Mouse (Mus musculus): ENCODE results near the gene Hist1h2af. TPM values are rescaled to one million over a fixed set of nuclear protein-coding genes. Genes with fewer than 3 reads are reported as not detected.
"Not testable (repeated sequence)": the region's sequence is repeated elsewhere in the genome, so short reads cannot be mapped to it uniquely, and the experiment has no call there.

Gene Hist1h2af
- polyA plus RNA-seq (2011; ENCODE audit: insufficient read depth, insufficient read length, low replicate concordance, missing spikeins): 105 and 151 TPM in 2 replicates

DNA sequence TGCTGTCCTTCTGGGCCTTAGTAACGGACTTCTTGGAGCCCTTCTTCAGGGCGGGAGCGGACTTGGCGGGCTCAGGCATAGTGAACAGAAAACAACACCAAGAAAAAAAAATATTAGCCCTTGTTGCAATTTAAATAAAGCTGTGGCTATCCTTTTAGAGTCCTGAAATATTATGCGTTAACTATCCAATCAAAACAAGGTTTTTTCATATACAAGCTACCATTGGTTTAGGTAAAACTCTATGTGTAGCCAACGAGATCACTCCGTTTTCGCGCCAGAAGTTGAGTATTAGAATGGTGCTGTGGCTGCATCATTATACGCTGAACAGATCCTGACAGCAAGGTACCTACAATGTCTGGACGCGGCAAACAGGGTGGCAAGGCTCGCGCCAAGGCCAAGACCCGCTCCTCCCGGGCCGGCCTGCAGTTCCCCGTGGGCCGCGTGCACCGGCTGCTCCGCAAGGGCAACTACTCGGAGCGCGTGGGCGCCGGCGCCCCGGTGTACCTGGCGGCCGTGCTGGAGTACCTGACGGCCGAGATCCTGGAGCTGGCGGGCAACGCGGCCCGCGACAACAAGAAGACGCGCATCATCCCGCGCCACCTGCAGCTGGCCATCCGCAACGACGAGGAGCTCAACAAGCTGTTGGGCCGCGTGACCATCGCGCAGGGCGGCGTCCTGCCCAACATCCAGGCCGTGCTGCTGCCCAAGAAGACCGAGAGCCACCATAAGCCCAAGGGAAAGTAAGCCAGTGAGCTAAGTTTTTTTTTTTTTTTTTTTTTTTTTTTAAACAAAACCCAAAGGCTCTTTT lies at the start of gene Hist1h2af:
Gene Hist1h2af (plus strand): TSS at position 347 of the 808 bp plus-strand sequence.
- peak within 1 kb of the TSS; percentile 69 for H3K4me3 ChIP-seq (replicated peaks; ENCODE audit: control insufficient read depth, low read depth, low read length)
- peak within 1 kb of the TSS; percentile 92 for H3K27ac ChIP-seq (ENCODE audit: control insufficient read depth, insufficient read depth, low read depth, low read length, poor library complexity)
- WGBS: under 1% methylated on average over 33 of the region's 53 CpGs
- peak; percentile 90; the same call in 1 of the 2 replicates for TF ChIP-seq POLR2A (IDR thresholded peaks at IDR 0.05; ENCODE audit: borderline replicate concordance, control insufficient read depth, low read depth, low read length)
- not testable (repeated sequence) for H3K4me1 ChIP-seq (ENCODE audit: control insufficient read depth, insufficient read depth, low read length)

DNA sequence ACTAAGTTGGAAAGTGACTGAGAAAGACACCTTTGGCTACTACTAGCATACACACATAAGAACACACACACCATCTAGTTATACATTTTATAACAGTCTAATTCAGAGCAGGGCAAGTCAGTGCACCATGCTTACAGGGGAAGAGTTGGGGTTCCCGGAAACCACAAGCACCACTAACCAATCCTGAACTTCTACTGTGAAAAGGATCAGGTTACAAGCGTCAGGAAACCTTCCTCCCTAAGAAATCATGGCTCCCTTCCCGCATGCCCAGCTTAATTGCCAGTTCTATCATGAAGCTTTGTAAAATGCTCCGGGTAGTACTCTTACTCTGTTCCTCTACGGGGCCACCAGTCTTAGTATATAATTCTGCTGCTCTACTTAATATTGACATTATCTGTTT lies 48.4 kb upstream of the Hist1h2af start:
- no peak overlapping the region for H3K27ac ChIP-seq (ENCODE audit: control insufficient read depth, insufficient read depth, low read depth, low read length, poor library complexity)
- no peak for TF ChIP-seq CTCF (IDR thresholded peaks at IDR 0.05; ENCODE audit: control insufficient read depth, insufficient read depth, low read length)
- no peak for TF ChIP-seq POLR2A (IDR thresholded peaks at IDR 0.05; ENCODE audit: borderline replicate concordance, control insufficient read depth, low read depth, low read length)
- H3K4me1 ChIP-seq (ENCODE audit: control insufficient read depth, insufficient read depth, low read length): no peaks in the 10 kb centered on the region
- no peak overlapping the region for H3K4me3 ChIP-seq (replicated peaks; ENCODE audit: control insufficient read depth, low read depth, low read length)
- 36% methylated on average over 5 of the region's 5 CpGs for WGBS

DNA sequence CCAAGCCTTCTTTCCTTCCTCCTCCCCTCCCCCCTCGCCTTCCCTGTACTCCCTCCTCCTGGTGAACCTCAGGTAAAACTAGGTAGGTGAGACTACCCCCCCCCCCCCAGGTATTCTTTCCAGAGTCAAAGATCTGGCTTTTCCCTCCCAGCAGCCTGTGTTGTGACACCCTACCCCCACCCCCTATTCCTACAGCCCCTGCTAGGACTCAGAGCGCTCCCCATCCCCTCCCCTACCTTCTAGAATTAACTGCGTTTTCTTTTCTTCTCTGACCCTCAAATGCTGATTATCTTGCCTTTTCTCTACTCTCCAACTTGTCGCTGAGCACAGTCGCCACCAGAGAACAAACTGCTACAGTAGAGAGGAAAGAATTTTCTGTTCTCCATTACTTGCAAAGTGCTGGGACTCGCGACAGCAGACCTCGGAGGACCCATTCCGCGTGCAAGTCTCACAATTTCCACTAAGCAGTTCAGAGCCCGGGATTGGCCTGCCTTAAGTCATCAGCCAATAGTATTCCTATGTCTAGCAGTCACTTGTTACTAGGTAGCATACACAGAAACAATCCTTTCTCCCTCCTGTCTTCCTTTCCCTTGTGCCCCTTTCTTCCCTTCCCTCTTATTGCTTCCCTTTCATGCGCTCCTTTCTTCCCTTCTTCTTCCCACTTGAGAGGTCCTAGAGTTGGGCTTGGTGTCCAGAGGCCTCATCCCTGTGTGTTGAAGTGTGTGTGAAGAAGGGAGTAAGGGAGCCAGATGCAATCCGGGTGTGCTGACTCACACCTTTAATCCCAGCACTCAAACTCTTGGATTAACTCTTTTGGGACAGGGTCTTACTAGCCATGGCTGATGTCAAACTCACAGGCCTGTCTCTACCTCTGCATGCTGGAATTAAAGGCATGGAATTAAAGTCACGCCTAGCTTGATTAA lies 45.0 kb upstream of the Hist1h2af start, which contains the start of gene Btn2a2:
Gene Btn2a2 (minus strand): TSS at position 458 of the 923 bp plus-strand sequence.
- Histone ChIP-seq H3K27ac (ENCODE audit: control insufficient read depth, insufficient read depth, low read depth, low read length, poor library complexity) (no peak within 1 kb of the TSS), H3K4me1 (ENCODE audit: control insufficient read depth, insufficient read depth, low read length) (no peaks in the 10 kb centered on the region), H3K4me3 (replicated peaks; ENCODE audit: control insufficient read depth, low read depth, low read length) (no peak within 1 kb of the TSS)
- TF ChIP-seq CTCF (IDR thresholded peaks at IDR 0.05; ENCODE audit: control insufficient read depth, insufficient read depth, low read length): no peak
- no peak for TF ChIP-seq POLR2A (IDR thresholded peaks at IDR 0.05; ENCODE audit: borderline replicate concordance, control insufficient read depth, low read depth, low read length)
- WGBS: 11% methylated on average over 14 of the region's 14 CpGs

DNA sequence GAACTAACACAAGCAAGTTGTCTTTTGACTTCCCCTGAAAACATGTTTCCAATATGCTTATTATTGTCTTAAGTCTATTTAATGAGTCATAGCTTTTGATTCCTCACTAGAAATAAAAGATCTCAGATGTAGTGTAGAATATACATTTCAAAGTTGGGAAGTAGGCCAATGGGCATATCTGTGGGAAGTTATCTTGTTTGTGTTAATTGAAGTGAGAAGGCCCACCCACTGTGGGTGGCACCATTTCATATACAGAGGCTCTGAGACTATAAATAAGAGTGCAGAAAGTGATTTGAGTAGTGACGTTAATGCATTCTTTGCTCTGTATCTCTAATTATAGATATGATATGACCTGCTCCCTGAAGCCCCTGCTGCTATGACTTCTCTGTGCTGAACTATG lies 42.8 kb upstream of the Hist1h2af start:
- Histone ChIP-seq H3K4me1 (ENCODE audit: control insufficient read depth, insufficient read depth, low read length) (no peaks in the 10 kb centered on the region), H3K27ac (ENCODE audit: control insufficient read depth, insufficient read depth, low read depth, low read length, poor library complexity) (no peak overlapping the region), H3K4me3 (replicated peaks; ENCODE audit: control insufficient read depth, low read depth, low read length) (no peak overlapping the region)
- TF ChIP-seq POLR2A (IDR thresholded peaks at IDR 0.05; ENCODE audit: borderline replicate concordance, control insufficient read depth, low read depth, low read length) (no peak), CTCF (IDR thresholded peaks at IDR 0.05; ENCODE audit: control insufficient read depth, insufficient read depth, low read length) (no peak)
- 58% methylated on average over 1 of the region's 1 CpGs for WGBS

DNA sequence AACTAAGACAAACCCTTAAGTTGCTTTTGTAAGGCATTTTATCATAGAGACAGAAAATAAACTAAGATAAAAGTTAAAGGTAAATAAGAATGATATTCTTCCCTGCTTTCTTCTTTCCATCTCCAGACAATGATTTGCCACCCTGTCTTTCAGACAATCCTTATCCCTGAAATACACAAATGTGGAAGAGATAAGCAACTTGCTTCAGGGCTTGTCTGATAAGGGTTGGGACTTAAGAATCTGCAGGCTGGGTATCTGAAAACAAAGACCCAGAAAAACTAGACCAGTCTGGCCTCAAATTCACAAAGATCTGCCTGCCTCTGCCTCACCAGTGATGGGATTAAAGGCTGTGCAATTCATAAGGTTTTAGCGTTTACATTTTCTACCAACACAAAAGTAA lies 42.4 kb upstream of the Hist1h2af start:
- 41% methylated on average over 1 of the region's 1 CpGs for WGBS
- TF ChIP-seq CTCF (IDR thresholded peaks at IDR 0.05; ENCODE audit: control insufficient read depth, insufficient read depth, low read length) (no peak), POLR2A (IDR thresholded peaks at IDR 0.05; ENCODE audit: borderline replicate concordance, control insufficient read depth, low read depth, low read length) (no peak)
- no peaks in the 10 kb centered on the region for H3K4me1 ChIP-seq (ENCODE audit: control insufficient read depth, insufficient read depth, low read length)

DNA sequence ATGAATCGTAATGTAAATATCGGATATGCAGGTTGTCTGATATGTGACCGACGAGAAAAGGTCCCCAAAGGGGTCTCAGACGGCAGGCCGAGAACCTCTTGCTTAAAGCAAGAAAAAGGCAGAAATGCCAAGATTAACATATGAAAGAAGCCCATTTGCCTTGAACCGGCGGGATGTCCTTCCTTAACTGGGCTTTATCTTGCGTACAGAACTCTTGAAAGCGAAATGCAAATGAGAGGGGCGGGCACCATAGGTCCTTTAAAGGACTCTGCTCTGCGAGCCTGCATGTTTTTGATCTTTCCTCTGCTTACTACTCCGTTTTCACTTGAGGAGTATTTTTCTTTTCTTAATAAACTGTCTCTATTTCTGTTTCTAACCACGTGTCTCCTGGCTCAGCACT lies 41.7 kb upstream of the Hist1h2af start:
- H3K27ac ChIP-seq (ENCODE audit: control insufficient read depth, insufficient read depth, low read depth, low read length, poor library complexity): no peak overlapping the region
- H3K4me3 ChIP-seq (replicated peaks; ENCODE audit: control insufficient read depth, low read depth, low read length): no peak overlapping the region
- TF ChIP-seq CTCF (IDR thresholded peaks at IDR 0.05; ENCODE audit: control insufficient read depth, insufficient read depth, low read length) (no peak), POLR2A (IDR thresholded peaks at IDR 0.05; ENCODE audit: borderline replicate concordance, control insufficient read depth, low read depth, low read length) (no peak)
- 32% methylated on average over 14 of the region's 14 CpGs for WGBS
- no peaks in the 10 kb centered on the region for H3K4me1 ChIP-seq (ENCODE audit: control insufficient read depth, insufficient read depth, low read length)

More for the DNA sequence above, 42.4 kb upstream of the Hist1h2af start:
- Histone ChIP-seq H3K4me3 (replicated peaks; ENCODE audit: control insufficient read depth, low read depth, low read length) (no peak overlapping the region), H3K27ac (ENCODE audit: control insufficient read depth, insufficient read depth, low read depth, low read length, poor library complexity) (no peak overlapping the region)

DNA sequence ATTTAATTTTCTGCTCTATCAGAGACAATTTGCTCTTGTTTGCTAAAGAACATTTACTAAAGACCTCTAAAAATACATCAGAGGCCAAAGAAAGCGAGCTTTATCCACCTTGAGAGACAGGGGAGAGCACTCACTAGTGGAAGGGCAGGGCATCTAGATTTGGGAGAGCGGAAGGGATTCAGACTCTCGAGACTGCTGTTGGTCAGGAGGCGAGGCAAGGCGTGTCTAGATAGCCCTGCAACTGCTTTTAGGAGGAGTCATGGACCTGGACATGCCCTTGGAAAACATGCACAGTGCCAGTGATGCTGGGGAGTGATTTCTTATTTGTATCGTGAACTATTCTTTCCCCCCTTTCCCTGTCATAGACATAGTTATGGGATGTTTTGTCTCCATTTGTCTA lies 38.2 kb upstream of the Hist1h2af start:
- no peak for TF ChIP-seq CTCF (IDR thresholded peaks at IDR 0.05; ENCODE audit: control insufficient read depth, insufficient read depth, low read length)
- no peak for TF ChIP-seq POLR2A (IDR thresholded peaks at IDR 0.05; ENCODE audit: borderline replicate concordance, control insufficient read depth, low read depth, low read length)
- Histone ChIP-seq H3K4me3 (replicated peaks; ENCODE audit: control insufficient read depth, low read depth, low read length) (no peak overlapping the region), H3K4me1 (ENCODE audit: control insufficient read depth, insufficient read depth, low read length) (no peaks in the 10 kb centered on the region), H3K27ac (ENCODE audit: control insufficient read depth, insufficient read depth, low read depth, low read length, poor library complexity) (no peak overlapping the region)
- 83% methylated on average over 6 of the region's 6 CpGs for WGBS

All from bone marrow, adult 2 months (tissue).